Mouse (Mus musculus): ENCODE measurements around the gene Wdr24.

Wdr24 gene

GRCm38 (mm10) chr17:25877025-25877424 is 53.6 kb downstream of the Wdr24 start:
- no peak for DNase-seq (ENCODE audit: low spot score in 2 of 2)

- no peak for DNase-seq (ENCODE audit: low spot score in 2 of 2)
Measured at GRCm38 (mm10) chr17:25877741-25878610, 54.5 kb downstream of the Wdr24 start.
